Mouse (Mus musculus) gastrocnemius, adult 8-10 months (tissue): ENCODE results near the gene Mrpl50. TPM values are rescaled to one million over a fixed set of nuclear protein-coding genes. Genes with fewer than 3 reads are reported as not detected.
"Not testable (repeated sequence)": the region's sequence is repeated elsewhere in the genome, so short reads cannot be mapped to it uniquely, and the experiment has no call there.

Source experiments
- DNase-seq, 2 experiments: peaks; one replicate each; pipeline ENCODE4 v3.0.0; 2022; ENCODE audit warnings: low spot score in 2 of 2
- total RNA-seq, 4 experiments: library from RNA; stranded (reverse); gene quantifications; 2 replicates each; pipeline ENCODE4 v1.2.4; 2022

The Mrpl50 gene
- total RNA-seq, 4 experiments from 2014 or later: 27.9 to 31.9 (median 31.3) TPM

- DNase-seq: not testable (repeated sequence)
Observed at GRCm38 (mm10) chr4:49510236-49510835, 10.6 kb downstream of the Mrpl50 start.

GRCm38 (mm10) chr4:49509183-49509582 is 11.7 kb downstream of the Mrpl50 start:
- no peak for DNase-seq

GRCm38 (mm10) chr4:49506386-49506785 is 14.5 kb downstream of the Mrpl50 start, which contains the start of gene Baat:
Gene Baat (minus strand): TSS chr4:49506557.
- no peak for DNase-seq

- DNase-seq: no peak
Observed at GRCm38 (mm10) chr4:49503563-49503962, 17.3 kb downstream of the Mrpl50 start.

GRCm38 (mm10) chr4:49485934-49486650 is 34.8 kb downstream of the Mrpl50 start:
- not testable (repeated sequence) for DNase-seq

- no peak for DNase-seq
Observed at GRCm38 (mm10) chr4:49485442-49485841, 35.5 kb downstream of the Mrpl50 start.

- no peak for DNase-seq
Observed at GRCm38 (mm10) chr4:49480896-49481295, 40.0 kb downstream of the Mrpl50 start.

- no peak for DNase-seq
Observed at GRCm38 (mm10) chr4:49480104-49480760, 40.7 kb downstream of the Mrpl50 start.

GRCm38 (mm10) chr4:49479035-49479434 is 41.9 kb downstream of the Mrpl50 start:
- not testable (repeated sequence) for DNase-seq

GRCm38 (mm10) chr4:49478118-49478877 is 42.6 kb downstream of the Mrpl50 start:
- DNase-seq: no peak

- DNase-seq: no peak
Observed at GRCm38 (mm10) chr4:49474583-49474982, 46.3 kb downstream of the Mrpl50 start.

- no peak for DNase-seq
Observed at GRCm38 (mm10) chr4:49473435-49474100, 47.3 kb downstream of the Mrpl50 start, which contains the start of gene Acnat1. Gene Acnat1 (minus strand): TSS chr4:49473912.

- DNase-seq: no peak
Observed at GRCm38 (mm10) chr4:49469435-49470151, 51.3 kb downstream of the Mrpl50 start.

- DNase-seq: no peak
Observed at GRCm38 (mm10) chr4:49467360-49467759, 53.5 kb downstream of the Mrpl50 start.

Other genes with a start within 250 kb of the Mrpl50 start
- not detected for gene Acnat2, start 112.9 kb downstream of the Mrpl50 start, total RNA-seq
- not detected for gene Acnat1, start 47.2 kb downstream of the Mrpl50 start, total RNA-seq
- gene Baat, start 14.5 kb downstream of the Mrpl50 start, total RNA-seq: under 1 TPM in 1 of 4 experiments, not detected in 3; 0.24 TPM
- gene Zfp189, start 83 bp upstream of the Mrpl50 start, total RNA-seq: 1 to 10 TPM; 2.8 to 4.0 (median 3.2) TPM
- gene Aldob, start 28.5 kb upstream of the Mrpl50 start, total RNA-seq: 1 to 10 TPM in 1 of 4 experiments, not detected in 3; 1.4 TPM
- 10 to 100 TPM; 27.0 to 35.1 (median 31.5) TPM for gene Tmem246, start 76.8 kb upstream of the Mrpl50 start, total RNA-seq
- 10 to 100 TPM; 23.0 to 36.2 (median 30.3) TPM for gene Rnf20, start 110.9 kb upstream of the Mrpl50 start, total RNA-seq
- gene Ppp3r2, start 160.9 kb upstream of the Mrpl50 start, total RNA-seq: not detected